Mouse (Mus musculus): ENCODE results near the gene Krtap27-1. TPM values are rescaled to one million over a fixed set of nuclear protein-coding genes. Genes with fewer than 3 reads are reported as not detected.

Gene Krtap27-1
- total RNA-seq (2021) (not detected), polyA plus RNA-seq (2012; rRNA removed) (not detected in 2 replicates)
- long read RNA-seq, result 0 reads

- DNase-seq, result no peak
- WGBS, result 87% methylated on average over 4 of the region's 4 CpGs
- no peak for TF ChIP-seq EP300 (IDR thresholded peaks at IDR 0.05; ENCODE audit: insufficient read depth, low read depth, low read length)
- no peak for TF ChIP-seq CTCF (IDR thresholded peaks at IDR 0.05)
- no peak for TF ChIP-seq POLR2A (IDR thresholded peaks at IDR 0.05; ENCODE audit: insufficient read depth, low read depth, low read length)
Measured at GRCm38 (mm10) chr16:88671571-88671970, at the start of gene Krtap27-1. TSS of gene Krtap27-1 (minus strand) at chr16:88671671.

GRCm38 (mm10) chr16:88720031-88720430 is 48.6 kb upstream of the Krtap27-1 start:
- no peaks in the 10 kb centered on the region for H3K79me2 ChIP-seq (replicated peaks; ENCODE audit: control insufficient read depth, insufficient read depth, low read length)
- WGBS, result 46% methylated on average over 1 of the region's 1 CpGs
- DNase-seq, result no peak
- no peaks in the 10 kb centered on the region for H3K27me3 ChIP-seq (ENCODE audit: control insufficient read depth, insufficient read depth, low read length)
- no peaks in the 10 kb centered on the region for H3K4me1 ChIP-seq (ENCODE audit: control insufficient read depth, insufficient read depth, low read length)
- no peaks in the 10 kb centered on the region for H3K36me3 ChIP-seq (ENCODE audit: control insufficient read depth, insufficient read depth, low read length)
- no peak overlapping the region for H3K9ac ChIP-seq (ENCODE audit: low read depth, low read length)
- TF ChIP-seq POLR2A (IDR thresholded peaks at IDR 0.05; ENCODE audit: insufficient read depth, low read depth, low read length) (no peak), EP300 (IDR thresholded peaks at IDR 0.05; ENCODE audit: insufficient read depth, low read depth, low read length) (no peak), CTCF (IDR thresholded peaks at IDR 0.05) (no peak)
- H3K4me3 ChIP-seq, result no peak overlapping the region
- H3K27ac ChIP-seq, result no peak overlapping the region
- intact Hi-C loops (cut with DNase I), result no loop called here

More at GRCm38 (mm10) chr16:88671571-88671970, at the start of gene Krtap27-1:
- Histone ChIP-seq H3K27me3 (ENCODE audit: control insufficient read depth, insufficient read depth, low read length) (no peaks in the 10 kb centered on the region), H3K79me2 (replicated peaks; ENCODE audit: control insufficient read depth, insufficient read depth, low read length) (no peaks in the 10 kb centered on the region), H3K4me3 (no peak within 1 kb of the TSS), H3K36me3 (ENCODE audit: control insufficient read depth, insufficient read depth, low read length) (no peaks in the 10 kb centered on the region), H3K27ac (no peak within 1 kb of the TSS), H3K4me1 (ENCODE audit: control insufficient read depth, insufficient read depth, low read length) (no peaks in the 10 kb centered on the region), H3K9ac (ENCODE audit: low read depth, low read length) (no peak within 1 kb of the TSS)
- intact Hi-C loops (cut with DNase I), result no loop called here

- intact Hi-C loops (cut with DNase I), result no loop called here
- Histone ChIP-seq H3K9ac (ENCODE audit: low read depth, low read length) (no peak overlapping the region), H3K4me1 (ENCODE audit: control insufficient read depth, insufficient read depth, low read length) (no peaks in the 10 kb centered on the region), H3K4me3 (no peak overlapping the region), H3K79me2 (replicated peaks; ENCODE audit: control insufficient read depth, insufficient read depth, low read length) (no peaks in the 10 kb centered on the region), H3K27me3 (ENCODE audit: control insufficient read depth, insufficient read depth, low read length) (no peaks in the 10 kb centered on the region), H3K36me3 (ENCODE audit: control insufficient read depth, insufficient read depth, low read length) (no peaks in the 10 kb centered on the region), H3K27ac (no peak overlapping the region)
- TF ChIP-seq EP300 (IDR thresholded peaks at IDR 0.05; ENCODE audit: insufficient read depth, low read depth, low read length) (no peak), CTCF (IDR thresholded peaks at IDR 0.05) (no peak), POLR2A (IDR thresholded peaks at IDR 0.05; ENCODE audit: insufficient read depth, low read depth, low read length) (no peak)
- DNase-seq, result no peak
Measured at GRCm38 (mm10) chr16:88716549-88716948, 45.1 kb upstream of the Krtap27-1 start.

DNA sequence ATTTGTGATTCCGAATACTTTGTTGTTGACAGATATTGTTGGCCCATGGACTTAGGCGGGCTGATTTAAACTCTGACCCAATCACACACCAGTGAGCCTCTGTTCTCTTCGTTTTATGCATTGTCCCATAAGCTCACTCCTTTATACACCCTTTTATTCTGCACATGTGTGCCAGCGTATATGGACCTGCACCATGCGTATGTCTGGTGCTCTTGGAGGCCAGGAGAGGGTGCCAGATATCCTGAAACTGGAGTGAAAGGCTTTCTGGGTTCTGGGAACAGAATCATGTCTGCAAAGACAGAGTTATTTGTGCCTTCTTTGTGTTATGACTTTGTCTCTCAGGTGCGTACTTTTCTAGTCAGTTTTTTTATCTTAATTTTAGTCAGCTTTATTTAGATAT is 39.8 kb upstream of the Krtap27-1 start:
- intact Hi-C loops (cut with DNase I), result no loop called here
- 86% methylated on average over 6 of the region's 6 CpGs for WGBS

DNA sequence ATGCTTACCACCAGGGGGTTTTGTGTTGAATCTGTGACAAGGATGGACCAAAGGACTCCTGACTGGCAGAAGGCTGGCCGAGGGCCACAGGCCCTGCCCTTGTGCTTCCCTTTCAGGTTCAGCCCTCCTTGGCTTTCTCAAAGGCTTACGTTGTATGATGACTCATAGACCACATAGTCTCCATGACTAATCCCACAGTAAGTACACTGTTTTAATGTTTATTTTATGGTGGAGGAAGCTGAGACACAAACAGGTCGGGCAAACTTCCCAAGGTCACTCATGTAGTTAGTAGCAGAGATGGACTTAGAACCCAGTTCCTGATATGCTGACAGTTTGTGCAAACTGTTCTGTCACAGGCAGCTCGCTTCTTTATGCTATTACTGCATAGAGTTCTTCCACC is 39.3 kb upstream of the Krtap27-1 start:
- no peak for TF ChIP-seq CTCF (IDR thresholded peaks at IDR 0.05)
- no peak for TF ChIP-seq EP300 (IDR thresholded peaks at IDR 0.05; ENCODE audit: insufficient read depth, low read depth, low read length)
- TF ChIP-seq POLR2A (IDR thresholded peaks at IDR 0.05; ENCODE audit: insufficient read depth, low read depth, low read length), result no peak
- Histone ChIP-seq H3K4me1 (ENCODE audit: control insufficient read depth, insufficient read depth, low read length) (no peaks in the 10 kb centered on the region), H3K27me3 (ENCODE audit: control insufficient read depth, insufficient read depth, low read length) (no peaks in the 10 kb centered on the region), H3K27ac (no peak overlapping the region), H3K4me3 (no peak overlapping the region), H3K79me2 (replicated peaks; ENCODE audit: control insufficient read depth, insufficient read depth, low read length) (no peaks in the 10 kb centered on the region), H3K9ac (ENCODE audit: low read depth, low read length) (no peak overlapping the region), H3K36me3 (ENCODE audit: control insufficient read depth, insufficient read depth, low read length) (no peaks in the 10 kb centered on the region)
- 50% methylated on average over 4 of the region's 4 CpGs for WGBS
- DNase-seq, result no peak
- intact Hi-C loops (cut with DNase I), result no loop called here

More for the DNA sequence above, 39.8 kb upstream of the Krtap27-1 start:
- Histone ChIP-seq H3K27me3 (ENCODE audit: control insufficient read depth, insufficient read depth, low read length) (no peaks in the 10 kb centered on the region), H3K4me1 (ENCODE audit: control insufficient read depth, insufficient read depth, low read length) (no peaks in the 10 kb centered on the region), H3K4me3 (no peak overlapping the region), H3K36me3 (ENCODE audit: control insufficient read depth, insufficient read depth, low read length) (no peaks in the 10 kb centered on the region), H3K27ac (no peak overlapping the region), H3K9ac (ENCODE audit: low read depth, low read length) (no peak overlapping the region), H3K79me2 (replicated peaks; ENCODE audit: control insufficient read depth, insufficient read depth, low read length) (no peaks in the 10 kb centered on the region)
- TF ChIP-seq EP300 (IDR thresholded peaks at IDR 0.05; ENCODE audit: insufficient read depth, low read depth, low read length), result no peak
- no peak for TF ChIP-seq CTCF (IDR thresholded peaks at IDR 0.05)
- no peak for TF ChIP-seq POLR2A (IDR thresholded peaks at IDR 0.05; ENCODE audit: insufficient read depth, low read depth, low read length)
- DNase-seq, result no peak

GRCm38 (mm10) chr16:88707496-88708012 is 36.1 kb upstream of the Krtap27-1 start, which contains the start of gene 2310061N02Rik:
TSS of gene 2310061N02Rik (minus strand) at chr16:88707962.
- H3K27ac ChIP-seq, result no peak within 1 kb of the TSS
- WGBS, result 78% methylated on average over 10 of the region's 10 CpGs
- no peaks in the 10 kb centered on the region for H3K79me2 ChIP-seq (replicated peaks; ENCODE audit: control insufficient read depth, insufficient read depth, low read length)
- H3K4me1 ChIP-seq (ENCODE audit: control insufficient read depth, insufficient read depth, low read length), result no peaks in the 10 kb centered on the region
- no peaks in the 10 kb centered on the region for H3K27me3 ChIP-seq (ENCODE audit: control insufficient read depth, insufficient read depth, low read length)
- DNase-seq, result no peak
- H3K9ac ChIP-seq (ENCODE audit: low read depth, low read length), result no peak within 1 kb of the TSS
- intact Hi-C loops (cut with DNase I), result no loop called here
- TF ChIP-seq POLR2A (IDR thresholded peaks at IDR 0.05; ENCODE audit: insufficient read depth, low read depth, low read length) (no peak), EP300 (IDR thresholded peaks at IDR 0.05; ENCODE audit: insufficient read depth, low read depth, low read length) (no peak), CTCF (IDR thresholded peaks at IDR 0.05) (no peak)
- no peak within 1 kb of the TSS for H3K4me3 ChIP-seq
- H3K36me3 ChIP-seq (ENCODE audit: control insufficient read depth, insufficient read depth, low read length), result no peaks in the 10 kb centered on the region
